10 mouse cellular contexts compared by ENCODE assay signal in genomic region chr16:22876218-22877043, GRCm38 (mm10). TPM values are rescaled to one million over a fixed set of nuclear protein-coding genes. Genes with fewer than 3 reads are reported as not detected.
DNase-seq lines count a peak whose midpoint lies in the region; ATAC-seq and TF ChIP-seq lines count a peak whose summit lies in the region.
"Had no signal": no experiment of that assay in that cellular context is flagged by ENCODE, and none has a peak within 500 bp of the region (broad histone marks: within the 10 kb centered on the region; RNA-seq: fewer than 3 reads in every experiment).

No protein-coding gene starts in this region.

- H3K4me1 ChIP-seq in forebrain, embryonic 13.5 days, result no peaks in the 10 kb centered on the region
- peaks cover 12% of the 10 kb centered on the region for H3K4me1 ChIP-seq in forebrain, embryonic 12.5 days
- 0 out of 2 replicates have a peak, but pooled peaks cover 3% of the 10 kb centered on the region for H3K4me1 ChIP-seq in G1E (ENCODE audit: insufficient read depth, low read depth, low read length)

- H3K4me3 ChIP-seq in forebrain, embryonic 13.5 days, result no peak overlapping the region
- no peak overlapping the region for H3K4me3 ChIP-seq in forebrain, embryonic 12.5 days (replicated peaks)
- no peak overlapping the region for H3K4me3 ChIP-seq in left cerebral cortex, adult 2 months
- H3K4me3 ChIP-seq in G1E (ENCODE audit: low read depth, low read length), result no peak overlapping the region
- H3K4me3 ChIP-seq: heart, embryonic 13.5 days had no signal

- H3K9me3 ChIP-seq in forebrain, embryonic 13.5 days (replicated peaks), result no peaks in the 10 kb centered on the region
- H3K9me3 ChIP-seq in forebrain, embryonic 12.5 days, result no peaks in the 10 kb centered on the region
- H3K9me3 ChIP-seq in G1E (replicated peaks), result no peaks in the 10 kb centered on the region
- H3K9me3 ChIP-seq: heart, embryonic 13.5 days had no signal

- no peak overlapping the region for H3K4me2 ChIP-seq in forebrain, embryonic 13.5 days
- no peak overlapping the region for H3K4me2 ChIP-seq in forebrain, embryonic 12.5 days
- H3K4me2 ChIP-seq: heart, embryonic 13.5 days had no signal

- peak; percentile 79 for TF ChIP-seq CTCF in left cerebral cortex, adult 2 months (IDR thresholded peaks at IDR 0.05)
- peak; percentile 10; the same call in 1 of the 2 replicates for TF ChIP-seq CTCF in G1E (IDR thresholded peaks at IDR 0.05; ENCODE audit: low read depth, low read length)

- H3K36me3 ChIP-seq in forebrain, embryonic 13.5 days (ENCODE audit: poor library complexity, severe bottlenecking), result peaks cover 26% of the 10 kb centered on the region
- H3K36me3 ChIP-seq in forebrain, embryonic 12.5 days (replicated peaks), result peaks cover 22% of the 10 kb centered on the region
- H3K36me3 ChIP-seq in G1E (replicated peaks), result peaks cover 33% of the 10 kb centered on the region

- H3K27ac ChIP-seq in forebrain, embryonic 13.5 days, result no peak overlapping the region
- H3K27ac ChIP-seq in forebrain, embryonic 12.5 days, result no peak overlapping the region
- H3K27ac ChIP-seq in left cerebral cortex, adult 2 months, result no peak overlapping the region
- H3K27ac ChIP-seq: heart, embryonic 13.5 days had no signal

- intact Hi-C loops in left cerebral cortex, adult 2 months (cut with DNase I), result loop anchor here (1.0 to 5.0 kb wide), 3 partner anchors 76 to 259 kb away; partner anchors contain the start of gene Hrg
- intact Hi-C loops in left cerebral cortex, postnatal 10 days (cut with DNase I), result loop anchor here (2.0 to 5.0 kb wide), 2 partner anchors 170 to 261 kb away; no protein-coding TSS in a partner anchor

- no peaks in the 10 kb centered on the region for H3K27me3 ChIP-seq in forebrain, embryonic 13.5 days
- 0 out of 2 replicates have a peak, but pooled peaks cover 4% of the 10 kb centered on the region for H3K27me3 ChIP-seq in forebrain, embryonic 12.5 days
- H3K27me3 ChIP-seq in G1E (ENCODE audit: insufficient read depth, low read length), result peaks cover 12% of the 10 kb centered on the region; the same call in 1 of the 2 replicates
- H3K27me3 ChIP-seq: heart, embryonic 13.5 days had no signal

- peak in 1 of 2 experiments; percentile 39 for DNase-seq in left cerebral cortex, adult 2 months (ENCODE audit: extremely low spot score in 1 of 2, low spot score in 2 of 2)
- no peak for DNase-seq in left cerebral cortex, postnatal 10 days (ENCODE audit: extremely low spot score in 1 of 2, low spot score in 2 of 2)
- DNase-seq in G1E (ENCODE audit: low spot score), result no peak
- peak; percentile 70 for DNase-seq in induced T-regulatory cell, adult 2 months (ENCODE audit: low read depth)
- peak; percentile 52 for DNase-seq in right cerebral cortex, postnatal 14 days
- DNase-seq in ovary, adult 18-20 months (ENCODE audit: low spot score), result no peak

- ATAC-seq in forebrain, embryonic 13.5 days, result no peak
- no peak for ATAC-seq in forebrain, embryonic 12.5 days (ENCODE audit: low FRiP score)
- ATAC-seq in G1E (ENCODE audit: extremely low read depth, insufficient number of reproducible peaks, low FRiP score, poor library complexity, severe bottlenecking), result no peak

- H3K9ac ChIP-seq in forebrain, embryonic 13.5 days, result 0 out of 2 replicates have a peak overlapping the region, but pooled peaks have one; percentile 23
- no peak overlapping the region for H3K9ac ChIP-seq in forebrain, embryonic 12.5 days
- H3K9ac ChIP-seq: heart, embryonic 13.5 days had no signal

- 58% methylated on average over 9 of the region's 9 CpGs for WGBS in forebrain, embryonic 13.5 days
- 54% methylated on average over 9 of the region's 9 CpGs for WGBS in forebrain, embryonic 12.5 days

RNA-seq across cellular contexts. Expression of gene Ahsg, which starts 14.6 kb away (rescaled TPM):
- 1.5 TPM in 1 of 2 replicates, not detected in the other for polyA plus RNA-seq in forebrain, embryonic 13.5 days (2015; fragmentation: Nextera tagmentation; extraction: Ambion mirVana)
- not detected in 2 replicates for polyA plus RNA-seq in forebrain, embryonic 12.5 days (2016; fragmentation: Nextera tagmentation; extraction: Ambion mirVana)
- total RNA-seq in left cerebral cortex, adult 2 months (2021), result not detected
- total RNA-seq in left cerebral cortex, postnatal 10 days (2021), result not detected
- total RNA-seq in G1E (2014; fragmentation: Nextera tagmentation), result 2.7 and 4.4 TPM in 2 replicates
- 0.38 and 0.52 TPM in 2 replicates for total RNA-seq in G1E (2017)
- 0.11 and 0.15 TPM in 2 replicates for polyA plus RNA-seq in G1E (2012)

RNA-seq across cellular contexts. Expression of gene Dnajb11, which starts 18.8 kb away (rescaled TPM):
- polyA plus RNA-seq in forebrain, embryonic 13.5 days (2015; fragmentation: Nextera tagmentation; extraction: Ambion mirVana), result 82.1 and 83.9 TPM in 2 replicates
- 87.7 and 87.8 TPM in 2 replicates for polyA plus RNA-seq in forebrain, embryonic 12.5 days (2016; fragmentation: Nextera tagmentation; extraction: Ambion mirVana)
- total RNA-seq in left cerebral cortex, adult 2 months (2021), result 10 to 100 TPM; 61.2 to 67.2 TPM
- total RNA-seq in left cerebral cortex, postnatal 10 days (2021), result 10 to 100 TPM; 62.4 to 62.8 TPM
- total RNA-seq in G1E (2014; fragmentation: Nextera tagmentation), result 42.4 and 44.4 TPM in 2 replicates
- total RNA-seq in G1E (2017), result 103 and 121 TPM in 2 replicates
- 24.4 and 25.1 TPM in 2 replicates for polyA plus RNA-seq in G1E (2012)

RNA-seq across cellular contexts. Expression of gene Tbccd1, which starts 19.0 kb away (rescaled TPM):
- 26.5 and 28.6 TPM in 2 replicates for polyA plus RNA-seq in forebrain, embryonic 13.5 days (2015; fragmentation: Nextera tagmentation; extraction: Ambion mirVana)
- 30.8 and 36.2 TPM in 2 replicates for polyA plus RNA-seq in forebrain, embryonic 12.5 days (2016; fragmentation: Nextera tagmentation; extraction: Ambion mirVana)
- total RNA-seq in left cerebral cortex, adult 2 months (2021), result 10 to 100 TPM; 11.9 to 14.6 TPM
- 10 to 100 TPM; 10.5 to 14.2 TPM for total RNA-seq in left cerebral cortex, postnatal 10 days (2021)
- total RNA-seq in G1E (2014; fragmentation: Nextera tagmentation), result 31.6 and 38.8 TPM in 2 replicates
- total RNA-seq in G1E (2017), result 43.9 and 46.1 TPM in 2 replicates
- polyA plus RNA-seq in G1E (2012), result 1.8 and 2.4 TPM in 2 replicates

RNA-seq across cellular contexts. Expression of gene Fetub, which starts 41.7 kb away (rescaled TPM):
- polyA plus RNA-seq in forebrain, embryonic 13.5 days (2015; fragmentation: Nextera tagmentation; extraction: Ambion mirVana), result not detected in 2 replicates
- not detected in 2 replicates for polyA plus RNA-seq in forebrain, embryonic 12.5 days (2016; fragmentation: Nextera tagmentation; extraction: Ambion mirVana)
- total RNA-seq in left cerebral cortex, adult 2 months (2021), result not detected
- under 1 TPM in 1 of 2 experiments, not detected in 1; 0.58 TPM for total RNA-seq in left cerebral cortex, postnatal 10 days (2021)
- total RNA-seq in G1E (2014; fragmentation: Nextera tagmentation) (4.6 and 5.1 TPM in 2 replicates), G1E (2017) (1.7 and 2.1 TPM in 2 replicates)
- 0.66 and 0.92 TPM in 2 replicates for polyA plus RNA-seq in G1E (2012)
- polyA plus RNA-seq: heart, embryonic 13.5 days; spleen, adult 2 months had no signal

Comparison
In these comparisons a context has a peak if more than half of its experiments do, and no peak if none do; other contexts are left out.
1. DNase-seq: peak in induced T-regulatory cell, adult 2 months (single experiment) and right cerebral cortex, postnatal 14 days (single experiment); none in left cerebral cortex, postnatal 10 days (0 of 2), G1E (single experiment) and ovary, adult 18-20 months (single experiment).